Mouse (Mus musculus) forebrain, postnatal 0 days (tissue): ENCODE results near the gene Elmsan1. TPM values are rescaled to one million over a fixed set of nuclear protein-coding genes. Genes with fewer than 3 reads are reported as not detected.

ENCODE experiments used
- ATAC-seq: fragments of 200-750 bp; cut with Nextera tagmentation; 2 replicates; pipeline ENCODE4 v1.8.0; 2017; ENCODE audit warnings: mild to moderate bottlenecking, moderate library complexity
- DNase-seq: peaks from one replicate; pipeline ENCODE4 v3.0.0-alpha.2; 2015
- H3K27ac ChIP-seq: fragments of 300-500 bp; sonication (generic); 2 replicates; pipeline ENCODE4 v1.5.1; 2014; ENCODE audit warnings: low read depth, mild to moderate bottlenecking, antibody characterized with exemption, low read length, moderate library complexity, mixed read lengths
- H3K27me3 ChIP-seq: fragments of 300-500 bp; sonication (generic); 2 replicates; pipeline ENCODE4 v1.6.1; 2014; ENCODE audit warnings: mild to moderate bottlenecking, low read length, mixed read lengths; ENCODE audit not compliant: insufficient read depth
- H3K36me3 ChIP-seq: fragments of 300-500 bp; sonication (generic); 2 replicates; pipeline ENCODE4 v1.6.1; 2014; ENCODE audit warnings: mild to moderate bottlenecking, moderate library complexity; ENCODE audit not compliant: insufficient read depth
- H3K4me1 ChIP-seq: fragments of 300-500 bp; sonication (generic); 2 replicates; pipeline ENCODE4 v1.6.1; 2014; ENCODE audit warnings: antibody characterized with exemption; ENCODE audit not compliant: insufficient read depth
- H3K4me2 ChIP-seq: fragments of 300-500 bp; sonication (generic); 2 replicates; pipeline ENCODE4 v1.6.1; 2014; ENCODE audit warnings: low read depth, mild to moderate bottlenecking, moderate library complexity
- H3K4me3 ChIP-seq: fragments of 300-500 bp; sonication (generic); 2 replicates; pipeline ENCODE4 v1.5.1; 2014; ENCODE audit warnings: low read depth, low read length, mixed read lengths
- H3K9ac ChIP-seq: fragments of 300-500 bp; sonication (generic); 2 replicates; pipeline ENCODE4 v1.6.1; 2014; ENCODE audit warnings: mild to moderate bottlenecking
- H3K9me3 ChIP-seq: fragments of 300-500 bp; sonication (generic); 2 replicates; pipeline ENCODE4 v1.6.1; 2016; ENCODE audit warnings: low read length
- CTCF ChIP-seq: sonication (generic); IDR thresholded peaks from 2 replicates; pipeline ENCODE4 v1.5.1; 2016; ENCODE audit warnings: antibody characterized with exemption, control low read depth, low read depth
- WGBS: fragments of 180-500 bp; shearing (Covaris S2); extraction: QIAGEN DNeasy Blood & Tissue Kit; methylation state at CpG from one replicate; pipeline ENCODE4 v1.1.7; 2014; 5-methylcytosine and 5-hydroxymethylcytosine counted together
- polyA plus RNA-seq: library from polyadenylated mRNA; unstranded; fragments of >200 nt; fragmentation: Nextera tagmentation; extraction: Ambion mirVana; gene quantifications from 2 replicates; pipeline ENCODE4 v1.2.1, GENCODE M21; 2015
- total RNA-seq: library from RNA; depleted of rRNA; stranded (reverse); fragments of >200 nt; gene quantifications from 2 replicates; pipeline ENCODE4 v1.2.3, GENCODE M21; 2014

Elmsan1 gene
- total and polyA plus RNA-seq, 2 experiments from 2014 or later, result 2.5 to 7.9 TPM

DNA sequence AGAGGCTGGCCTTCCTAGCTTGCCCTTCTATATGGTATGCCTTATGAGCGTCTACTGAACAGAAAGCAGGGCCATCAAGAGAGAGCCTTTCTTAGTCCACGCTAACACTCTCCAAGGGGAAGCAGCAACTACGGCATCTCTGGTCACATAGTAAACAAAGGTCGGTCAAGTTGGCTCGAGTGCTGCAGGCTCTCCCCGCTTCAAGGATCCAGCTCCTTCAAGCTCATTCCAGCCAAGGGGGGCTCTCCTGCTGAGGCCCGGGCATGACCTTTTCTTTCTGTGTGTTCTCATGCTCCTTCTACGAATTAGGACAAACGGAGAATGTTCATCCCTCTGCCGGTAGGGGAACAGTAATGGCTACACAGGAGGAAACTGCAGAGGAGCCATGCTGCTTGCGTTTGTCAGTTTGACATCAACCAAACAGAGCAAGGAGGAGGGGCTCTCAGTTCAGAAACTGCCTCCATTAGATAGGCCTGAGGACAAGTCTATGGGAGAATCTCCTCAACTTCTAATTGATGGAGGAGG lies 55.0 kb downstream of the Elmsan1 start:
- no peak overlapping the region for H3K4me2 ChIP-seq
- H3K4me1 ChIP-seq, result no peaks in the 10 kb centered on the region
- WGBS, result 84% methylated on average over 11 of the region's 11 CpGs
- H3K27me3 ChIP-seq, result no peaks in the 10 kb centered on the region
- peaks cover 20% of the 10 kb centered on the region for H3K36me3 ChIP-seq
- no peak for TF ChIP-seq CTCF
- H3K27ac ChIP-seq, result no peak overlapping the region
- no peak for DNase-seq
- no peak overlapping the region for H3K9ac ChIP-seq
- ATAC-seq, result no peak
- H3K9me3 ChIP-seq, result no peaks in the 10 kb centered on the region
- no peak overlapping the region for H3K4me3 ChIP-seq

DNA sequence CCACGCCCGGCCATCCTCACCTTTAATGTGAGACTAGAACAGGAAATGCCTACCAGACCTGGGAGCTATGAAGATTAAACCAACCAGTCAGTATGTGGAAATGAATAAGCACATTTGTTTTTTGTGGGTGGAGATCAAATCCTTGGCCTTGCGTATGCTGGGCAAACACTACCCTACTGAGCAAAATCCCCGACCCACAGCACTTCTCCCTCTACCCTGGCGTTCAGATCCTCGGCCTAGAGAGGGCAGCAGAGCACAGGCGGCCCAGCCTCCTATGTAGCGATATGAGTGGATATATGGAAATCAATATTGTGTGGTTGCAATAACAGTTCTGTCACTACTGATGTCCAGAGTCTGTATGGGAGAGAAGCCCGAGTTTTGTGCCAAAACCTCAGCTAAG lies 55.5 kb downstream of the Elmsan1 start:
- no peaks in the 10 kb centered on the region for H3K4me1 ChIP-seq
- H3K4me2 ChIP-seq, result no peak overlapping the region
- no peak overlapping the region for H3K9ac ChIP-seq
- no peaks in the 10 kb centered on the region for H3K27me3 ChIP-seq
- peaks cover 25% of the 10 kb centered on the region for H3K36me3 ChIP-seq
- no peak for ATAC-seq
- H3K9me3 ChIP-seq, result no peaks in the 10 kb centered on the region
- peak; percentile 61 for TF ChIP-seq CTCF
- H3K27ac ChIP-seq, result no peak overlapping the region
- H3K4me3 ChIP-seq, result no peak overlapping the region
- DNase-seq, result no peak
- WGBS, result 88% methylated on average over 9 of the region's 9 CpGs

DNA sequence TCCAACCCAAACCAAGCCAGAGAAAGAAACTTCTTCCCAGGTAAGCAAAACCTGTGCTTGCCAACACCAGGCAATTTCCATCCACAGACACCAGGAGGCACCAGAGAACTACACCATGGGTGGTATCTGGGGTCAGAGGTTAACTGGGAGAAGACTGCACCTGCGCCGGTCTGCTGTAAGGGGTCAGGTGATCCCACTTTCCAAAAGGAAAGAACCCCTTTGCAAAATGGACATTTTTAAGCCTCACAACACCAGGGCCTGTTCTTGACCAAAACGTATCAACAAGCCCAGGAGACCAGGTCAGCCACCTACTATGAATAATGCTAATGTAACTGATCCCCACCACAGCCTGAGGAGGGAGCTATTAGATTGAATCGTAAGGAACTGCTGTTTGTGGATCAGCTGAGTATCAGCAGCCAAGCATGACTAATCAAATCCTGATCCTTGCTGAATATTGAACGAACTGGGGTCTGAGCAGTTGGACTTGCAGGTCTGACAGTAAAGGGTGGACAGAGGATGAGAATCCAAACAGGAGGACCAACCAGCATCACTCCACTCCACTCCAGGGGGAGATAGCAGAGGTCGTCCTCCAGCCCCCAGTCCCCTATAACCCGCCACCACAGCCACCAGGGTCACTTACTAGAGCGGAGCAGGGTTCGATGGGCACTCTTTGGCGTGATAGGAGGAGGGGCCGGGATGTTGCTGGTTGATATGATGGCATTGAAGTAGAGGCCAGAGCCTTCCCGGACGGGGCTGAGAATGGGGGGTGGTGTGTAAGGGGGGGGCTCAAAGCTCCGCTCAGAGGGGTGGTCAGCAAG lies 56.9 kb downstream of the Elmsan1 start:
- no peaks in the 10 kb centered on the region for H3K4me1 ChIP-seq
- ATAC-seq, result peak; percentile 45; the same call in 1 of the 2 replicates
- peak; percentile 22 for DNase-seq
- H3K27me3 ChIP-seq, result no peaks in the 10 kb centered on the region
- peaks cover 34% of the 10 kb centered on the region for H3K36me3 ChIP-seq
- no peak overlapping the region for H3K9ac ChIP-seq
- H3K4me2 ChIP-seq, result no peak overlapping the region
- no peaks in the 10 kb centered on the region for H3K9me3 ChIP-seq
- H3K27ac ChIP-seq, result no peak overlapping the region
- 73% methylated on average over 14 of the region's 14 CpGs for WGBS
- H3K4me3 ChIP-seq, result no peak overlapping the region
- TF ChIP-seq CTCF, result peak; percentile 50

DNA sequence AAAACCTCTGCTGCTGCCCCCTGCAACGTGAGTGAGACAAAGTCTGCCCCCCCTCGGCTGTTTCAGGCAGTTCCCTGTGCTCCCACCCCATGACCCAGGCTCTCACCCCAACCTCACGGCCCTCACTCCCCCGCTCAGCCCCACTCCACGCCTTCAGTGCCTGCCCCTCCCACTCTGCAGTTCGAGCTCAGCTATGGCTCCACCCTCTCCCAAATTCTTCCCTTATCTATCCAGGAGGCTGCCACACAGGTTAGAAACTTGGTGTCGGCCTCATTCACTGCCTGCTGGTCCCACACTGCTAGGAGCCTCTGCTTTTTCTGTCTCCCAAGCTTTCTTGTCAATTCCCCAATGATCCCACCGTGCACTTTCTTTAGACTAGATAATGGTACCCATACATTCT lies 57.6 kb downstream of the Elmsan1 start:
- H3K4me2 ChIP-seq, result no peak overlapping the region
- H3K36me3 ChIP-seq, result peaks cover 40% of the 10 kb centered on the region
- H3K4me3 ChIP-seq, result no peak overlapping the region
- 82% methylated on average over 8 of the region's 8 CpGs for WGBS
- H3K9me3 ChIP-seq, result no peaks in the 10 kb centered on the region
- no peak overlapping the region for H3K9ac ChIP-seq
- H3K27me3 ChIP-seq, result no peaks in the 10 kb centered on the region
- ATAC-seq, result no peak
- no peak overlapping the region for H3K27ac ChIP-seq
- no peak for DNase-seq
- no peak for TF ChIP-seq CTCF
- H3K4me1 ChIP-seq, result no peaks in the 10 kb centered on the region

DNA sequence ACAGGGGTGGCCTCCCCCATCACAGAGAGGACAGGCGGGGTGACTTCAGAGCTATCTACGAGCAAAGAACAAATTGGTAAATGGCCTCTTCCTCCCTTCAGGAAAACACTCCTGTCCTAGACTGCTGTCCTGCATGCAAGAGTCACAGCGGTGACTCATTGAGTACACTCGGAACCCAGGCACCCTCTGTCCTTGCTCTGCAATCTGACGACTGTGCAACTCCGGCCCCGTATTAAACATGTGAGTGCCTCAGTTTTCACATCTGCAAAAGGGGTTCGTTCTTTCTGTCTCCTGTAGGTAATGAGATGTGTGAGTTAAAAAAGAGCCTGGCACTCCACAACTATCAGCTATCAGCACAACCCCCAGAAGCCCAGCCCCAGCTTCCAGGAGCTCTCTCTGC lies 58.2 kb downstream of the Elmsan1 start:
- WGBS, result 97% methylated on average over 8 of the region's 8 CpGs
- ATAC-seq, result no peak

DNA sequence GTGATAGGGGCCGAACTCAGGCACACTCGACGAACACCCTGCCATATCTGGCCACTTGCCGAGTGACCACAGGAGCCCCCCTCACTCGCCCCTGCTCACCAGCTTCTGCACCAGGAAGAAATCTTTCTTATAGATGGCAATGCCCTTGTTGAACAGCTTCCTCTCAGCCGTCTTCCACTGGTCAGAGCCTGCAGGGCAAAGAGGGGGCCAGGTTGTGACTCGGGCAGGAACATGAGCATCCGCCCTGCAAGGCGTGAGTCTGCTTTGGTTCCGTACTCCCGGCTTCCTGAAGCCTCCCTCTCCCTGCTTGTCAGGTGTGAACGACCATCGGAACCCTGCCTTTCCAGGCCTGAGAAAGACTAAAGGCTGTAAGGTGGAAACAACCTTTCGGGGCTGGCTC lies 60.5 kb downstream of the Elmsan1 start:
- Histone ChIP-seq H3K36me3 (peaks cover 54% of the 10 kb centered on the region), H3K9me3 (no peaks in the 10 kb centered on the region), H3K27ac (no peak overlapping the region), H3K4me2 (no peak overlapping the region), H3K4me3 (no peak overlapping the region), H3K9ac (no peak overlapping the region), H3K4me1 (no peaks in the 10 kb centered on the region), H3K27me3 (no peaks in the 10 kb centered on the region)
- DNase-seq (no peak), ATAC-seq (no peak)
- WGBS, result 94% methylated on average over 14 of the region's 14 CpGs
- TF ChIP-seq CTCF, result no peak

More for the DNA sequence above, 58.2 kb downstream of the Elmsan1 start:
- Histone ChIP-seq H3K9ac (no peak overlapping the region), H3K9me3 (no peaks in the 10 kb centered on the region), H3K4me1 (no peaks in the 10 kb centered on the region), H3K27ac (no peak overlapping the region), H3K4me2 (no peak overlapping the region), H3K4me3 (no peak overlapping the region), H3K36me3 (peaks cover 44% of the 10 kb centered on the region), H3K27me3 (no peaks in the 10 kb centered on the region)
- DNase-seq, result no peak
- TF ChIP-seq CTCF, result no peak

DNA sequence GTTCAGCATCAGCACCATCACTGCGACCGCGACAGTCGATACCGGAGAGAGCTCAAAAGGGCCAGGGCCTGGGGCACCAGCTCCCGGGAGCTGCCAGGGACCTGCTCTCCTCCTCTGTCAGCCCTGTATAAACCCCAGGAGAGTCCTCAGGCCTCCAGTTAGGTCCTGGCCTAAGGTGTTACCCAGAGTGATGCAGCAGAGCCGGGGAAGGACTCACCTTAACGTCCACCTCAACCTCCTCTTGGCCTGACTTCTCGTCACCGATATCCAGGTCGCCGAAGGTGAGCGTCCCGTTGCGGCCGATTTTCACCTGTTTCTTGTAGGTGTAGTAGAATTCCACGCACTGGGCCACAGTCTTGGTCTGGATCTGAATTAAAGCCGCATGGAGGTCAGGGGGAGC lies 62.5 kb downstream of the Elmsan1 start:
- H3K9me3 ChIP-seq, result no peaks in the 10 kb centered on the region
- no peak overlapping the region for H3K27ac ChIP-seq
- no peak for TF ChIP-seq CTCF
- H3K27me3 ChIP-seq, result no peaks in the 10 kb centered on the region
- WGBS, result 93% methylated on average over 18 of the region's 18 CpGs
- H3K4me3 ChIP-seq, result no peak overlapping the region
- H3K4me2 ChIP-seq, result no peak overlapping the region
- DNase-seq (no peak), ATAC-seq (no peak)
- H3K9ac ChIP-seq, result no peak overlapping the region
- H3K4me1 ChIP-seq, result no peaks in the 10 kb centered on the region
- peaks cover 55% of the 10 kb centered on the region for H3K36me3 ChIP-seq
